Mouse (Mus musculus): Measurements from ENCODE around the gene Chrm3.

DNA sequence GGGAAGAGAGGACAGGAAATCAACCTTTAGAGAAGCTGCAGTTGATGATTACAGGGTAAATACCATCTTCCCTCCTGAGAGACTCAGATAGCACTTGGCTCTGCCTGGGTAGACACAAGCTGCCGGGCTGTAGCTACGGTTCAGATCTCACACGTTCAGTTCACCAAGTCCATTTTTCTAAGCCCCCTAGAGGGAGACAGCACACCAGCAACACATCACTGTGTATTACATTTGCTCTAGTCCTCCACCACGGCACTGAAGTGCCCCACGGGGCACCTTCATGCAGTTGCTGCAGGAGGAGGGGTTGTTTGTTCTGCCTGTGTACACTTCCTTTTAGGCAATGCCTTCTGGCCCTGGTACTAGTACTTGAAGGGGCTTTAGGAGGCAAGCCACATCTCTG lies 289.5 kb downstream of the Chrm3 start:
- no peak for TF ChIP-seq CTCF (IDR thresholded peaks at IDR 0.05; ENCODE audit: low read depth, low read length)
- TF ChIP-seq EP300 (IDR thresholded peaks at IDR 0.05; ENCODE audit: insufficient read depth, low read depth, low read length): no peak
